Mouse (Mus musculus): ENCODE data around the gene Sf3b2.

- TF ChIP-seq POLR2A (IDR thresholded peaks at IDR 0.05; ENCODE audit: borderline replicate concordance, insufficient read depth, low read length), result no peak
- TF ChIP-seq CTCF (IDR thresholded peaks at IDR 0.05; ENCODE audit: borderline replicate concordance, insufficient read depth, low read depth, low read length), result no peak
Observed at GRCm38 (mm10) chr19:5334741-5335140, 39.5 kb upstream of the Sf3b2 start.

Measured in cerebellum, adult 2 months (tissue).